7 mouse cellular contexts compared by ENCODE assay signal in genomic region chr5:52776466-52777354, GRCm38 (mm10). TPM values are rescaled to one million over a fixed set of nuclear protein-coding genes. Genes with fewer than 3 reads are reported as not detected.
DNase-seq lines count a peak whose midpoint lies in the region; ATAC-seq and TF ChIP-seq lines count a peak whose summit lies in the region.
"Not testable (repeated sequence)": the region's sequence is repeated elsewhere in the genome, so short reads cannot be mapped to it uniquely, and the experiment has no call there.

No protein-coding gene starts in this region.

- not testable (repeated sequence) for H3K4me3 ChIP-seq in G1E (ENCODE audit: low read depth, low read length); liver, embryonic 14.5 days (ENCODE audit: insufficient read depth in 1 of 2, low read depth in 2 of 2, low read length in 2 of 2)

- TF ChIP-seq EP300 in liver, embryonic 14.5 days (IDR thresholded peaks at IDR 0.05; ENCODE audit: low read depth), result peak; percentile 85

- peak; percentile 88 for ATAC-seq in G1E (ENCODE audit: extremely low read depth, insufficient number of reproducible peaks, low FRiP score, poor library complexity, severe bottlenecking)
- ATAC-seq in erythroid progenitor cell, adult 5-6 weeks (replicated peaks; ENCODE audit: low FRiP score, poor library complexity, severe bottlenecking), result peak; percentile 98
- peak; percentile 97 for ATAC-seq in liver, embryonic 14.5 days (ENCODE audit: insufficient read depth)
- peak; percentile 52; the same call in 1 of the 2 replicates for ATAC-seq in megakaryocyte, adult 5-6 weeks (ENCODE audit: poor library complexity, severe bottlenecking)

- peak overlapping the region; percentile 75 for H3K27ac ChIP-seq in liver, embryonic 14.5 days

- H3K4me1 ChIP-seq in G1E (ENCODE audit: insufficient read depth, low read depth, low read length), result peaks cover 15% of the 10 kb centered on the region
- peaks cover 20 to 25% of the 10 kb centered on the region in 2 experiments for H3K4me1 ChIP-seq in liver, embryonic 14.5 days (replicated peaks; ENCODE audit: control insufficient read depth in 2 of 2, insufficient read depth in 2 of 2, low read length in 1 of 2)

- not testable (repeated sequence) for H3K9ac ChIP-seq in liver, embryonic 14.5 days (replicated peaks)

- WGBS in liver, embryonic 14.5 days (ENCODE audit: insufficient replicate concordance), result 62% methylated on average over 8 of the region's 8 CpGs

- peak overlapping the region; percentile 34 for H3K4me2 ChIP-seq in liver, embryonic 14.5 days (ENCODE audit: low read depth)

- H3K36me3 ChIP-seq in G1E (replicated peaks); liver, embryonic 14.5 days (replicated peaks; ENCODE audit: control insufficient read depth, insufficient read depth, low read depth): not testable (repeated sequence)

- H3K27me3 ChIP-seq in G1E (ENCODE audit: insufficient read depth, low read length); liver, embryonic 14.5 days (ENCODE audit: control insufficient read depth, insufficient read depth, low read length): not testable (repeated sequence)

- not testable (repeated sequence) for TF ChIP-seq CTCF in G1E (IDR thresholded peaks at IDR 0.05; ENCODE audit: low read depth, low read length); liver, embryonic 14.5 days (IDR thresholded peaks at IDR 0.05; ENCODE audit: low read depth)

- H3K9me3 ChIP-seq in G1E (replicated peaks); liver, embryonic 14.5 days (ENCODE audit: control insufficient read depth, low read length): not testable (repeated sequence)

- DNase-seq in G1E (ENCODE audit: low spot score), result not testable (repeated sequence)
- peak; percentile 29 for DNase-seq in c-Kit-positive CD71-positive TER-119-negative erythroid progenitor cells, embryonic 14.5 days (ENCODE audit: low read depth)
- DNase-seq in liver, result peak; percentile 51
- peak; percentile 58 to 67 (median 64) for DNase-seq in liver, embryonic 14.5 days (ENCODE audit: low read depth in 3 of 3, low spot score in 3 of 3)
- peak; percentile 13 to 38 for DNase-seq in spleen, postnatal 36 days (ENCODE audit: low spot score in 2 of 2)

RNA-seq across cellular contexts. Expression of gene Zcchc4, which starts 1.5 kb away (rescaled TPM):
- total RNA-seq in G1E (2014; fragmentation: Nextera tagmentation) (76.8 and 87.4 TPM in 2 replicates), G1E (2017) (48.1 and 51.1 TPM in 2 replicates)
- 12.4 and 13.1 TPM in 2 replicates for polyA plus RNA-seq in G1E (2012)
- 14.1 and 16.8 TPM in 2 replicates for total RNA-seq in erythroid progenitor cell, adult 5-6 weeks (2015; ENCODE audit: low replicate concordance)
- 14.8 and 16.0 TPM in 2 replicates for total RNA-seq in erythroid progenitor cell, adult 5-6 weeks (2017; ENCODE audit: low replicate concordance)
- 4.4 and 5.9 TPM in 2 replicates for polyA plus RNA-seq in liver, embryonic 14.5 days (2012; rRNA removed)
- 5.8 and 6.2 TPM in 2 replicates for polyA plus RNA-seq in liver, embryonic 14.5 days (2014; fragmentation: Nextera tagmentation; extraction: Ambion mirVana)
- 12.1 and 16.4 TPM in 2 replicates for total RNA-seq in megakaryocyte, adult 5-6 weeks (2015)
- total RNA-seq in megakaryocyte, adult 5-6 weeks (2017), result 9.2 and 11.8 TPM in 2 replicates

RNA-seq across cellular contexts. Expression of gene Pi4k2b, which starts 35.3 kb away (rescaled TPM):
- total RNA-seq in G1E (2014; fragmentation: Nextera tagmentation) (38.1 and 49.1 TPM in 2 replicates), G1E (2017) (74.7 and 79.9 TPM in 2 replicates)
- 22.7 and 32.5 TPM in 2 replicates for polyA plus RNA-seq in G1E (2012)
- total RNA-seq in erythroid progenitor cell, adult 5-6 weeks (2015; ENCODE audit: low replicate concordance), result 68.3 and 81.1 TPM in 2 replicates
- 80.4 and 123 TPM in 2 replicates for total RNA-seq in erythroid progenitor cell, adult 5-6 weeks (2017; ENCODE audit: low replicate concordance)
- polyA plus RNA-seq in liver, embryonic 14.5 days (2012; rRNA removed), result 8.7 and 10.7 TPM in 2 replicates
- 21.7 and 23.6 TPM in 2 replicates for polyA plus RNA-seq in liver, embryonic 14.5 days (2014; fragmentation: Nextera tagmentation; extraction: Ambion mirVana)
- 15.0 and 16.1 TPM in 2 replicates for total RNA-seq in megakaryocyte, adult 5-6 weeks (2015)
- total RNA-seq in megakaryocyte, adult 5-6 weeks (2017), result 12.2 and 17.2 TPM in 2 replicates

RNA-seq across cellular contexts. Expression of gene Anapc4, which starts 57.1 kb away (rescaled TPM):
- total RNA-seq in G1E (2014; fragmentation: Nextera tagmentation), result 72.5 and 79.2 TPM in 2 replicates
- 120 and 132 TPM in 2 replicates for total RNA-seq in G1E (2017)
- polyA plus RNA-seq in G1E (2012), result 7.8 and 8.7 TPM in 2 replicates
- 15.5 and 16.2 TPM in 2 replicates for total RNA-seq in erythroid progenitor cell, adult 5-6 weeks (2015; ENCODE audit: low replicate concordance)
- total RNA-seq in erythroid progenitor cell, adult 5-6 weeks (2017; ENCODE audit: low replicate concordance), result 22.3 and 55.4 TPM in 2 replicates
- polyA plus RNA-seq in liver, embryonic 14.5 days (2012; rRNA removed), result 10.9 and 23.3 TPM in 2 replicates
- polyA plus RNA-seq in liver, embryonic 14.5 days (2014; fragmentation: Nextera tagmentation; extraction: Ambion mirVana), result 26.9 and 29.8 TPM in 2 replicates
- 47.1 and 50.1 TPM in 2 replicates for total RNA-seq in megakaryocyte, adult 5-6 weeks (2015)
- 60.6 and 77.7 TPM in 2 replicates for total RNA-seq in megakaryocyte, adult 5-6 weeks (2017)
